Mouse (Mus musculus) cerebellum, adult 11-12 months (tissue): ENCODE results near the gene St6gal1.
A peak's percentile ranks its signal among the peaks of the same experiment; 100 is the strongest.

Experiments used
- DNase-seq: peaks from one replicate; pipeline ENCODE4 v3.0.0; 2022

The St6gal1 gene

DNA sequence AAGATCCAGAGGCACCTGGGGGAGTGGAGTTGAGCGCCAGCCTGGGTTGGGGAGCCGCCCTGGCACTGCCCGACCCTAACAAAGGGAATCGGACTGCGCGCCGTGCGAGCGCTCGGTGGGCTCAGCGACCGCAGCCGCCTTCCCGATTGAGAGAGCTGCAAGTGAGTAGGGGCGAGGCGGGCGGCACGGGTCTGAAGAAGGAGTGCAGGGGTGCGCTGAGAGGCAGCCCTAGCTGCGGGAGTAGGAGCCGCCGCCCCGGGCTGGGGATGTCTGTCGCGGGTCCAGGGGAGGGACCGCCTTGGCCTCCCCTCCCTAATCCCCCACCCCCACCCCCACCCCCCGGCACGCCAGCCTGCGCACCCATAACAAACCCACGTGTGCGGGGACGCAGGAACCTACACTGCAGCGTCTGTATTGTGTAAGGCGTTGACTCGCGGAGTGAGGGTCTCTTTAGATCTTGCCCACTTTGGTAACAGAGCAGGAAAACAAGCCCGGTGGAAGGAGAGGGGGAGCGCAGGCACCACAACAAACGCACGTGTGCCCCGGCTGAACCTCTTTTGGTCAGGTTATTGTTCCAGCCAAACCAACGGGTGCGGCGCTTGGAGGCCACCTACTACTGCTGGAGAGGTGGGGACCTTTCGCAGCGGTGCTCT lies 655 bp downstream of the St6gal1 start:
- no peak for DNase-seq

DNA sequence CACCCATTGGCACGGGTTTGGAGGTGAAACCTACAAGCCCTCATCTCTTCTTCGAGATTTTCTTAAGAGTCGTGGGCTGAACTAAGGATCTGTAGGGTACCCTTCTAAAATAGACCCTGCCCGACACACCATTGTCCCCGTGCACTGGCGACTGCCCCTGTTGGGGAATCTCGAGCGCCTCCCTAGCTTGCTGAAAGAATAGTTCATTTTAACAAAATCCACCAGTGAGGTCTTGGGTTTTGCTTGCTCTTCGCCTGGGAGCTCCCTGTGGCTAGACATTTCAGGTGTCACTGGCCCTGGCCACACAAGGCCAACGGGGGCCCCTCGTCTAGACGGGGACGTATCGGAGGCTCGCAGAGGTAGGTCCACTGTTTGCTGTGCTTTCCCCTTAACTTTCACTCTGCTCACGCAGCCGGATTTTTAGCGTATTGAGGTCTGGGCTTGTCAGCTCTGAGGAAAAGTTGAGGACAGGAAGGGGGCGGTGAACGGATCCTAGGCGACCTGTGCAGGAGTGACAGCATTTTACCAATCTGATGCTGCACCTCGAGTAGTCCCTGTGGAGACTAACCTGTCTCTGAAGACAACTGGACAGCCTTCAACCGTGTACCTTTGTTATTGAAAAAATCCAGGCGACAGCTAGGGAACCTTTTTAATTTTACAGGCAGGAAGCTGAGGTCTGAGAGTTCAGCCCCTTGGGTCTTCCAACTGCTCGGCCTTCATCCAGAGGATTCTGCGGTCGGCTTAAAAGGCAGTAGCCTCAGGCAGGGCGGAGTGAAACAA lies 1.5 kb downstream of the St6gal1 start:
- no peak for DNase-seq

DNA sequence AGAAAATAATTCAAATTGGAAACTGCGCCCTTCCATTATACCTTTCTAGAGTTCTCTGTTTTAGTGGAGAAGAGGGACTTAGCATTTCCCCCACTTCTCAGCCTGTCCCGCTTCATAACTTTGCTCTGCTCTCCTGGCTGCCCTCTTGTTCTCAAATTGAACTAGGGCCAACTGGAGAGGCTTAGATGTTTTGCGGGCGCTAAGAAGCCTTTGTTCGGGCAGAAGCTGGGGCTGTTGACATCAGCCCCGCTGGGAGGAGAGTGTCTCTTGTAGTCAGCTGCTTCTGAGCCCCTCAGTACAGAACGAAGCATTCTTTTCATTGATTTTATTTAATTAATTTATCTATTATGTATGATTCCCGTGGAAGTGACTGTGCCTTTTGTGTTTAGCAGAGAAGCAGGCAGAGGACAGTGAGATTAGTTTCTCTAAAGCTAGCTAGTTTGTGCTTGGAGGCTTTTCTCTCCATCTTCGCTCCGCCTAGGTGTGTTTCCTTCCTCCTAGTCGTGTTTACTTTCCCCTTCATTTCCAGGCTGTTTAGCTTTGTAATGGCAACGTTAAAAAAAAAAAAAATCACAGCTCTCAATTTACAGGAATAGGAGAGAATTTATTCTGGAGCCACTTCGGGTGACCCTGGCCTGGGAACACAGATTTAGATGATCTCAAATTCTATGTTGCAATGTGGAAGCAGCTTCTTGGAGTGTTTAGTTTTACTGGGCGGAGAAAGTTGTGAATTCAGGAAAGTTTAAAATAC lies 2.2 kb downstream of the St6gal1 start:
- DNase-seq = peak; percentile 23

DNA sequence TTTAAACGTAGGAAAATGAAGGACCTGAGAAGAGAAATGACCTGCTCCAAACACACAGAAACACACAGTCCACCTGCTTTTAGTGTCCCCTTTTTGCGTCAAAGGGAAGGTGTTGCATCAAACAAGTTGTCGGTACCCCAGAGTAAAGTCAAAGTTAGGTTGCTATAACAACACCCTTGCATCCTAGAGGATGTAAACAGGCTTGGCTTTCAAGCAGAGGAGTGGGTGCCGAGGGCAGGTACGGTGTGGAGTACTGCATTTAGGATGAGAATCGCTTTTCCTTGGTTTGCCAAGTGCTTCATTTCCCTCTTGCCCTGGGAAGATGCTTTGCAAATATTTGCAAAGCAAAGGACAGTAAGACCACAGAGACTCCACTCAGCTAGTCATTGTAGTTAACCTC lies 3.3 kb downstream of the St6gal1 start:
- DNase-seq = no peak

DNA sequence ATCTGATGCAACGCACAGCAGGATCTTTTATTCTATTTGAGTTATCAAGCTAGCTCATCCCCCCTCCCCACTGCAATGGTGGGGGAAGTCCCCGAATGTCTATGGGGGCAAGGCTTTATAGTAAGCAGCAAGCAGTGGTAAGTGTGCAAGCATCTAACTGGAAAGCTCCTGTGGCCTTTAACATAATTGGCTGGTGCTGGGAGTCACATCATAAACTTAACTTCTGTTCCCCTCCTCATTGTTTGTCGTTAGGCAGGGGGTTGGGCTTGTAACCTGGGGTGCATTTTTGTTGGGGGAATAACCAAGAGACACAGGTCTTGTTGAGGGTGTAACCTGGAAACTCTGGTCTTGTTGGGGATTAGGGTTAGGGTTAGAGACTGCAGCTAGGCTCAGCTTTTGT lies 3.9 kb downstream of the St6gal1 start:
- DNase-seq = no peak

DNA sequence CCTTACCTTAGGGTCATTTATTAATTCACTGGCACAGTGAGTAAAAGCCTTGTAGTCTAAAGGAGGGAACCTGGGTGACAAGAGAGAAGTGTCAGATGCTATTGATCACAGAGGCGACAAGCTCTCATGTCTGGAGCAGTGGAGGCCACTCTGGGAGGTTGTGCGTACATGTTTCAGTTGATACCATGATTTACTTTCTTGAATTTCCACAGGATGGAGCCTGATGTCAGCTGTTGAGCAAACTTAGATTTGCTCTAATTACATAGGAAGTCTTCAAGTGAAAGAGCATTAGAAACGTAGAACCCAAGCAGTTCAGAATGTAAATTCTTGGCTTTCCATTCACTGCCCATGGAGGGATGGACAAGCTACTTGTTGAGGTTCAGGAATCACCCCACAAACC lies 5.4 kb downstream of the St6gal1 start:
- DNase-seq = no peak

DNA sequence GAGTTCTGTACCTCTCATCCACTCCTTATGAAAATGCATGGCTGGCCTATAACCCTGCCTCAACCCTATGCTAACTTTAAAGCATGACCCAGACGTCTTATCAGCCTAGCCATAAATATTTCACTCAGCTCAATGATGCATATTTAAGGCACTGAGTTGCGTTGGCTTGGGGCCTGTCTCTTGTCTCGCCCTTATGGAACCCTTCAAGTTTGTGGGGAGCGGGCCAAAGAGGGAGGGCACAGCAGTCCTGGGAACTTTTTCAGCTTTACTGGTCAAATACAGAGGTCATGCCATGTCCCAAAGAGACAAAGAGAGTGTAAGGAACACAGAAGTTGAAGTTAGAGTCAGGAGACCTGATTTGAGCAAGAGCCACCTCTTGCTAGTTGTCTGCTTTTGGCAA lies 6.6 kb downstream of the St6gal1 start:
- no peak for DNase-seq

DNA sequence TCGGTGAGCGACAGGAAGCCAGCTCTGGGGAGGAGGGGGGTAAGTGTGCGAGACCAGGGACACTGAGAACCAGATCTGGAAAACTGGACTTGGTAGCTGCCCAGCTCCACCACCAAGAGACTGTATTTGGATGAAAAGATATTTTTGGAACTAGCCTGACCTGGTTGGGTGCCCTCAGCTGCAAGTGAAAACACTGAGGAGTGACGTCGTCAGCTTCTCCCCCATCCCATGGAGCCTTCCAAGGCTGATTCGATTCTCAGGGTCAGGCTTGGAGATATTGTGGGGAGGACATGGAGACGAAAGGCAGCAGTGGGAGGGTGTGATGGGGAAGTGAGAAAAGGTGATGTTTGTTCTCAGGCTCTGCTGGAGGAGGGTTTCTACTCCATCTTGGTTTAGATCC lies 8.2 kb downstream of the St6gal1 start:
- DNase-seq = no peak

DNA sequence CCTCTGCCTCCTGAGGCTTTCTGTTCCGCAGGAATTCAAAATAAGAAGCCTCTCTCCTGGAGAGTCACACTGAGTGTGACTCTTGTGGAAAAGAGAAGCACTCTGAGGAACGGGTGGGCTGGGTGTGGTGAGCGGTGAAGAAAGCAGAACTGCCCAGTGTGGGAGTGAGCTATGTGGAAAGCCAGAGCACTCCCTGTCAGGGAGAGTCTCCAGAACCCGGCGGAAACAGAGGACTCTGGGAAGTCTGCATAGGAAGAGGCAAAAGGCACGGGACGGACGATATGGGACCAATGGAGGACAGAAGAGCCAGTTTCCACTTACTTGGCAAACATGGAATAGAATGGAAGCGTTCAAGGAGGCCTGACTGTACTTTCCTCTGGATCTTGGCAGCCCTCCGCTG lies 9.0 kb downstream of the St6gal1 start:
- no peak for DNase-seq

DNA sequence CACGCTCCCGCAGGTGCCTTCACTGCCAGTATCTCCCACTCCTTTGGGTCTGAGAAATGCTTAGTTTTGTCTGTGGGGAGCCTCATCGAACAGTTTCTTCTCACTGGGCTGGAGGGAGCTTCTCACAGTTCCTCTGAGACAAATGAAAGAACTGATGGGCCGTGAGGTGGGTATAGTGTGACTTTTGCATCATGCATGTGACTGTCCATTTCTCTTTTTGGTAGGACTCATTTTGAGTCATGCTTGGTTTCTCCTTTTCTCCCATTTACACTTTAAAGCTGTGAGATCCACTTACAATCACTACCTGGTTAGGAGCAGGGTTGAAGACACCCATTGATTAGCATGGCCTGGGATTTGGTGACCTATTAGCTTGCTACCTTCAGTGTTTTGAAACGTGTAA lies 10.0 kb downstream of the St6gal1 start:
- DNase-seq = no peak

DNA sequence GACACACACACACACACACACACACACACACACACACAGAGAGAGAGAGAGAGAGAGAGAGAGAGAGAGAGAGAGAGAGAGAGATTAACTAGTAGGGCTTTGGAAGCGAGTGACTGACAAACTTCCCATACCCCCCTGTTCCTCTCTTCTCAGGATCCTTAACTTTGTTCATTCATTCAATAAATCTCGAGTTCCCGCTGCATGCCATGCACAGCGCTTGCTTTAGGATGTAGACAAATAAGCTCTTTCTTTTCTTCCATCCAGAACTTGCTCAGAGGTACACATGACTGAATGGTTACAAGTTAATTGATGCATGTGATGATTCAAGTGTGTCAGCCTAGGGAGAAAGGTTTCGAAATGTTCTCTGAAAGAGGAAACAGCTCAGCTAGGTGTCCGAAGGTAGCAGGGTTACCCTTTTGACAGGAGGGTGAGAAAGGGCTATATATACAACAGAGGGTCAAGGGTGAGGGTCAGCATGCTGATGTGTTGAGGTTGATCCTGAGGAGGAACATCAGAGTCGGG lies 10.7 kb downstream of the St6gal1 start:
- DNase-seq = no peak

DNA sequence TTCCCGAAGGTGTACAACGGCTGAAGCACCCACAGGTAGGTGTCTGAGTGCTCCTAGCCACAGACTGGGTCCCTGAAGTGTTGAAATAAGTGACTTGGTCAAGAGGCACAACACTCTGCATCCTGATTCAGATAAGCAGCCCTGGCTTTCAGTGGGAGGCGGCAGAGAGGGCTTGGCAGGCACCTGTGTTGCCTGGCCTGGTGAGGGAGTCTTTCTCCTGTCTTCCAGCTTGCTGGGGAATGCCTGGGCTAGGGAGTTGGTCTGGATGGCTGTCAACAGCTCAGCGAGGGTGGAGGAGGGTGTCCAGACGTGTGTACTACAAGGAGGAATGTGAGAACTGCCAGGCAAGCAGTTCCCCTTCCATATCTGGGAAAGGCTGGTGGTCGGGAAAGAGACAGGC lies 15.0 kb downstream of the St6gal1 start:
- no peak for DNase-seq

DNA sequence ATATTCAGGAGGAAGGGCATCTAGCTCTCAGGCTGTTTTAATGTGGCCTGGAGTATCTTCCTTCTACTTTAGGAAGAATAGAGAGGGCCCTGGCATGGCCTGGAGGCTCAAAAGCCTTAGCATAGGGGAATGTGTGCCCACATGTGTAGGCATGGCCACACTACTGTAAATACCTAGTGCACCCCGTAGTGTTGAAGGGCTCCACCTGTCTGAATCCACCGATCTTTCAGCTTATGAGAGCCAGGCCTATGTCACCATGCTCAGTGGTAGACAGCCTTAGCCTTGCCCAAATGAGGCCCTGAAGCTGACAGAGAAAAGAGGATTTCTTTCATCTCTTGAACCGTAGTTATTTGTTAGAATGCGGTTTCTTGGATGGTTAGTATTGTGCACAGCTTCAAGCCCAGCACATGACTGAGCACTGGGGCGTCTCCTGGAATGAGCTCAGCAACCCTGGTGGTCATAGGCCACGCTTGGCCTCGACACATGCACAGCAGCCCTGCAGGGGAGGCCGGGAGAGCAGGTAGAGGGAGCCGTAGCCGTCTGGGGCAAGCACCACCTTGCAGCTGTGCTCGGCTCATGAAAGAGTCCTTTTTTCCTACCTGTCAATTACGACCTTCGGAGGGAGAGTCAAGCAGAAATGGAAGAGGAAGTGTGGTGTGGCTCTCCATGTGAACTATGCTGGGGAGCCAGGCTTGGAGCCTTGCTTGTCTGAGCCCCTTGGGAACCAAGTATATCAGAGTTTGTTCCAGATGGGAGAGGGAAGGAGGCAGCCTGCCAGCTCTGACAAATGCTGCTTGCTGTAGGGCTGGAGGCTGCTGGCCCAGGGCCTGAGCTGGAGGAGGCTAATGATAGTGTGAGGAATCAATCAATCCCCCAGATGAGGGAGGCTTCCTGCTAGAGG lies 15.8 kb downstream of the St6gal1 start:
- peak; percentile 31 for DNase-seq

DNA sequence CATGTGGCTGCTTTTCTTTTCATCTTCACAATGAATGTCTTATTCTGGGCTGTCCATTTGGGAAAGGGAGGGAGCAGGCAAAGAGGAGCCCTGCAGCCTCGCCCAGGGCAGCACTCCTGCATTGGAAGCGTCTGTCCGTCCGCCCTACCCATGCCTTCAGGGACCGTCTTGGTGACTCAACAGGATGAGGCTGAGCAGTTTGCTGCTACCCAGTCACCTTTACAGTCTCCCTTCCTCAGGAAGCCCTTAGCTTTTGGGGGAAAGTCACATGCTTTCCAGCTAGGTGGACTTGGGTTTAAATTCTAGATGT lies 16.4 kb downstream of the St6gal1 start:
- no peak for DNase-seq

DNA sequence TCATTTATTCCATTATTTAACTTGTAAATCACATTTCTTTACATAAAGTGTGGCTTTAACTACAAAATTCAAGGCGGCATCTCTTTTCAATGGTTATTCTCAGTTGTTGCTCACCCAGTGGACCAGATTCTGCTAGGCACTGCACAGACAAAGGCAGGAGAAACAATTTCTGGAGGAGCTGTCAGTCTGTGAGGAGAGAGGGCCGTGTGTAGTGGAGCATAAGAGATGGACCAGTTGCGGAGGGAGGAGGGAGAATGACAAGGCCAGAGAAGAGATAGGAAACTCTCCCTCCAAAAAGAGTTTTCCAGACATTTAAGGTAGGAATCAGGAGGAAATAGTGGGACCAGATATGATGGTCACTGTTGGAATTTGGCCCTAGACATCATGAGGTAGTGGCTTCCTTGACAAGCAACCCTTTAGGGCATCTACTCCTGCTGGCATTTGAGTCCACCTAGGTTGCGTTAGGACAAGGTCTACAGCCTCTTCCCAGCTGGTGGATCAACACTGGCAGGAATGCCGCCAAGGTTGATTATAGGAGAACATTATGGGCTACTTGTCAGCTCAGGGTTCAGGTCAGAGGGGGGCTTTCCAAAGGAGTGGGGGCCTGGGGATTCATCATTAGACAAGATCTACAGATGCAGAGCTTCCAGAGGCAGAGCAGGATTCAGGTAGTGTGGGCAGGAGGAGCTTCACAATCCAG lies 19.3 kb downstream of the St6gal1 start:
- no peak for DNase-seq

DNA sequence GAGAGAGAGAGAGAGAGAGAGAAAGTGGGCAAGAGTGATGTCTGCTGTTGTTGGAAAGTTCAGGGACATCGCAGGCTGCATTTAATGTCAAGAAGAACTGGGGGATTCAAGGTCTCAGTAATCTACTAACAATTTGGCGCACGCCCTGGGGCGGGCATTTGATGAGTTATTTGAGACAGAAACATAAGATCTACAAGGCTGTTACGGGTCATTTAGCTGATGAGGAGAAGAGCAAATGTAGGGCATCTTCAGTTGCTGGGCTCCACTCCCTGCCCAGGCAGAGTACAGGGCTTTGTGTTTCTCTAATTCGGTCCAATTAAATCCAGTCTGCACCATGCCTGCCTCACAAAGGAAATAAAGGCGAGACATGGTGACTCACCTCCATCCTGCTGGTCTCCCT lies 19.9 kb downstream of the St6gal1 start:
- no peak for DNase-seq

DNA sequence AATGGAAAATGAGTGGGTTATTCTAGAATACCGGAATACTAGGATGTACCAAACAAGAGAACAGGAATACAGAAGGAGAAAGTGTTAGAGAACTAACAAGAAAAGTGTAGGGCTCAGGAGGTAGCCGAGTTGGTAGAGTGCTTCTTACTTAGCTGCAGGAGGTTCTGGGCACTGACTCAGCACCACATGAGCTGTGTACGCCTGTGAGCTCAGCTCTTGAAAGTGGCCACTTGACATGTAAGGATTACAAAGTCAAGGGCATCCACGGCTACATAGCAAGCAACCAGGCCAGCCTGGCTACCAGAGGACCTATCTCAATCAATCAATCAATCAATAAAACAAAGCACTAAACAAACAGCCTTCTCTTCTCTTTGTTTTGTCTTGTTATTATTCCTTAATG lies 24.7 kb downstream of the St6gal1 start:
- DNase-seq = no peak

DNA sequence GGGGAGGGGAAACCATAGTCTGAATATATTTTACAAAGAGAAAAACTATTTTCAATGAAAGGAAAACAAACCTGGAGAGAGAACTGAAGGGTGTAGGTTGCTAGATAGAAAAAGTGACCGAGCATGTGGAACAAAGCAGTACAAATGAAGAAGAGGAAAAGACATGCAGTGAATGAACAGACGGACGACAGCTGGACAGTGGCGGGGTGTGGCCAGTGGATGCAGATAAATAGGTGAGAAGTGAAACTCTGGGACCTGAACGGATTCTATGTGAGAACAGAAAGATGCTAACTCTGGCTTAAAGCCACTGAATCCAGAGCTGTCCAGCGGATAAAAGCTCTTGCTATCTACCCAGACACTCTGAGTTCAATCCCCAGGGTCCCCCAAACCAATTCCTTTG lies 25.2 kb downstream of the St6gal1 start:
- no peak for DNase-seq

DNA sequence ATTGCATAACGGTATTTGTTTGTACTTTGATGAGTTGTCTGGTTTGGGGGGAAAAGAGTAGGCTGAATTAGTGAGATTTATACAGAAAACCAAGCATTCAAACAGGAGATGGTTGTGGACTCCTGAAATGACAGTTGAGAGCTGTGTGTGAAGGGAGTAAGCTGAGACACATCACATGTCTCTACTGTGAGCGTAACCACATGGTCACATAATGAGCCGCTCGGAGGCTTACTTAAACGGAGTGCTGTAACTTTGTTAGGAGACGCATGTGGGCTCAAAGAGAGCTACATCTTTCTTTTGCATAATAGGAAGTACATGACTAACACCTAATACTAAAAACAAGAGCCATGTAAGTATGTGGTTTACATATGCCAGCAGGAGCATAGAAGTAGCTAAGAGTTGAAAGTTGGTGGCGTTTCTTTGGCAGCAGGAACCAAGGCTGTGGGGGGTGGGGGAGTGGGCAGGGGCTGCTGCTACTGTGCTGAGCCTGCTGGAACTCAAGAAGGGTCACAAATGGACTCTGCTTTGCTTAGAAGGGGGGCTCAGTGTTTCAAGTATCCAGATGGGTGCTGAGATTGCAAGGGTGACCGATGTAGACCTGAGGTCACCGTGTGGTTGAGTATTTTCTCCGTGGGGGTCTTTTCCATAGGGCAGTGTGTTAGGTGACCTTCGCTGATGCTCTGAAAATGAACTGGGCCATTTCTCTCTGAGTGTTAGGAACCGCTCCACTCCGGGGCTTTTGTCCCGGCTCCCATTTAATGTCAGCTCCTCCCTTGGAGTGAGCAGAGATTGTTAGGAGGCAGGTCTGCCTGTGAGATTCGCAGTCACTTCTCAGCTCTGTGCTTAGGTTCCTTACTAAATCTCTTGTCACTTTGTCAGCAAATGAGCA lies 26.3 kb downstream of the St6gal1 start:
- no peak for DNase-seq

DNA sequence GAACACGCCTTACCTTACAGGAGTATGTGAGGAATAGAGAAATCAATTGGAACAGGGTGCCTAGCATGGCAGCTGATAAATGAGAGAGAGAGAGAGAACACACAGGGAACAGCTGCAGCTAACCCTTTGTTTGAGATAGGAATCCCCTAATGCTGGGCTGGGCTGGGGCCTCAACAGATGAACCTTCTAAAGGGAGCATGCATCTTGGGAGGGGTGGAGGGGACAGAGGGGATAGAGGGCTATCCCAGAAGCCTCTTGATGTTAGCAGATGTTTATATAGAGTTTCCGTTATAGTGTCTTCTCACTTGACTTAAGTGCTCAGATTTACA lies 26.9 kb downstream of the St6gal1 start:
- DNase-seq = no peak

DNA sequence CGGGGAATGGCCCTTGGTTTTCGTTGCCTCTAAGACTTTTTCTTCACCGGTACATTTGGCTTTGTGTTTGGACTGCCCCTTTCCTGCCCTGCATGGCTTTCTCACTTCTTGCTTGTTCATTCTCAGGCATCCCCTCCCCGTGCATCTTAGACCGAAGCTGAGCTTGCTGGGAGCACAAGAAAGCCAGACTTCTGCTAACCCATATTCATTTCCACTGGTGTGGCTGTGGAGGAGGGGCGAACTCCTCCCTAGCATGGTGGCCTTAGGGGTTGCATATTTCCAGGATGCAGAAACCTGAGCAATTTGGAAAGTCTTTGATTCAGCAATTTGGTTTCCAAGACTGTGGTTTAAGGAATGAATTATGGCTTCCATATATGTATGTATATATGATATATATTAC lies 29.1 kb downstream of the St6gal1 start:
- DNase-seq = no peak
